Mouse (Mus musculus): ENCODE results near the gene Ptgfrn.

The Ptgfrn gene

DNA sequence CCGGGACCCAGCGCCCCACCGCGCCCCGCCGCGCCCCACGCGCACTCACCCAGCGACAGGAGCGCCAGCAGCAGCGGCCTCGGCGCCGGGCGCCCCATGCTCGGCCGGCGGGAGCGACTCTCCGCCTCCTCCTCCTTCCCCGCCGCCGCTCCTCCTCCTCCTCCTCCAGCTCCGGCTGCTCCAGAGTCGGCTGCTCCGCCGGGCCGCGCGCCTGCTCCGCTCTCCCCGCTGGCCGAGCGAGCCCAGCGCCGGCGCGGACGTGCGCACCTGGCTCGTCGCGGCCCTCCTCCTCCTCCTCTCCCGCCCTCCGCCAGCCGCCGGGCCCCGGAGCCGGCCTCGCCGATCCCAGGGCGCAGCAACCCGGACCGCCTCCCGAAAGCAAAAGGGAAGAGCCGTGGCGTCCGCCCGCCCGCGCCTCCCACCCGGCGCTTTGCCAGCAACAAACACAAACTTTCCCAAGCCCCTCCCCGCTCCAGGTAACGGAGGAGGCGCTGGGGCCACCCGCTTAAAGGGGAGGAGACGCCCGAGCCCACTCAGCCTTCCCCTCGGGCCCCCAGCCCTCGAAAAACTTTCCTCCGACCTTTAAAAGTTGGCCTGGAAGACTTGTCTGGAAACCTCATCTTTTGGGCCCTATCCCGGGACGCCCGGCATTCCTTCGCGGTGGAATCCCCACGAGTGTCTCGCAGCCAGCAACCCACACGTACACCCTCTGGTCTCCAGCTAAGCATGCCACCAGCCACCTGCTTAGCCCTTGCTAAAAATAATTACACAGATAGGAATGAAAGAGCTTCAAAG is at the start of gene Ptgfrn:
Gene Ptgfrn, minus strand, starts transcription at position 236 of the 795 bp plus-strand sequence.
- DNase-seq: peak; percentile 57

DNA sequence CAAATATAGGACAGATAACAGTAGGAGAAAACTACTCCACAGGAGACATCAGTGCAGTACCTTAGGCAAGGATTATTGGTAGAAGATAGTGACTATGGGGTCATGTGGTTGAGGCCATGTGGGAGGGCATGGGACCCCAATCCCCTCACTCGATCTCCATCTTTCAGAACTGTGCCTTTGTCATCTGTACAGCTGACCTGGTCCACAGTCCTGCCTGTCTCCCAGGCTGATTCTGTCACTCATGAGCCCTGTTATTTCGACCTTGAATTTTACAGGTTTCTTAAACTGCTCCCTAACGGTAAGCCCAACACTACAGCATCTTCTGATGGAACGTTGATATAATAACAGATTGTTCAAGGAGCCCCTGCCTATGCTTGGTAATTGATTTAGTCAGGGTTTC is 49.6 kb upstream of the Ptgfrn start:
- no peak for DNase-seq

DNA sequence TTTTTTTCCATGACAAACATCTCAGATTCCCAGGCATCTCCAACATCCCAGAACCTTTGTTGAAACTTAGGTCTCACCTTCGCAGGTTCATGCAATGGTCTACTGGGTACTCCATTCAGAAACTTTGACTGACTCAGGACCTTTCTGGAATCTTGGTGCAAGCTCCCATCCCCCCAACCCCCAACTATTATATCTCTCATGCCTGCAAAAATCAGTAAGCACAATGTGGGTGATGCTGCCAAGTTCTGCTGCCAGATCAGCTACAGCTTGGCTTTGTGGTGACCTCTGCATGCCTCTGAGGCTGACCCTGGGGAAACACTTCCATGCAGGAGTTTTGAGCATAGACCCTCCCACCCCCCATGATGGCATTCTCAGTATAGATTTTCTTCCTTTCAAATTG is 44.0 kb upstream of the Ptgfrn start:
- DNase-seq: no peak

DNA sequence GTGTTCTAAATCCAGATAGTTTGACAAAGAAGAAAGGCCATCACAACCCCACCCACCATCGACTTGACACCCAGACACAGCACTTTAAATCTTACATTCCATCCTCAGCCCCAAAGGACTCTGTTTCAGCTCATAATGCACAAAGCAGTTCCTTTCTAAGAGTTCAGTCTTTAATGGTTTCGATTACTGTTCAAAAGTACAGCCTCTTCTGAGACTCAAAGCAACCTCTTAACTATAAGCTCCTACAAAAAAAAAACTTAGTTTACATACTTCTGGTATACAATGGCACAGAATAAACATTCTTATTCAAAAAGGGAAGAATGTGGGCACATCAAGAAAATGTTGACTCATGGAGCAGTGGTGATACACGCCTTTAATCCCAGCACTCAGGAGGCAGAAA is 43.3 kb upstream of the Ptgfrn start:
- no peak for DNase-seq

DNA sequence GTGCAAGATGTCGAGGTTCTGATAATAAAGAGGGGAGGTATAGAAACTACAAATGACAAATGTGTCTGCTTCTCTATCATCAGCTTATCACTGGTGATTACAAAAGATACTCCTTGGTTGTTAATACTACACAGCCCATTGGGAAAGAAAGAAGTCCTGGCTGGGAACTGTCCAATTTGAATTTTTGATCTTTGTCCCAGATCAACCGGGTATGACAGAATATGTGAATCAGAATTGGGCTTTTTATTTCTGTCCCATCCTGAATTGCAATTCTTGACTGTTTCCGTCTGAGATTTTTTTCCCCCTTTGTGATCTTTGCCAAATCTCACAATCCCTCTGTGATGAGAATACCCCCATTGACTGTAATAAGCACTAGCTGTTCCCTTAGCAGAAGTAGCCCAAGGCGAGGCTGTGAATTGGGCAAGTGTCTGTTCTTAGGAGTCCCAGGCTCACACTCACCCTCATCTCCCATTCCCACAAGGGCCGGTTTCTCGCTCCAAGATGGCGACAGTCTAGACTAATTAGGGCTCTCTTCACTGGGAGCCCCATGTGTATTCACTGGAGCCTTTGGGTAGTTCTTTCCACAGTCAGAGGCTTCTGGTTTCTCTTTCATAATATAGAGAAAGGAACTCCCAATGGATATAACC is 36.2 kb upstream of the Ptgfrn start:
- DNase-seq: no peak

DNA sequence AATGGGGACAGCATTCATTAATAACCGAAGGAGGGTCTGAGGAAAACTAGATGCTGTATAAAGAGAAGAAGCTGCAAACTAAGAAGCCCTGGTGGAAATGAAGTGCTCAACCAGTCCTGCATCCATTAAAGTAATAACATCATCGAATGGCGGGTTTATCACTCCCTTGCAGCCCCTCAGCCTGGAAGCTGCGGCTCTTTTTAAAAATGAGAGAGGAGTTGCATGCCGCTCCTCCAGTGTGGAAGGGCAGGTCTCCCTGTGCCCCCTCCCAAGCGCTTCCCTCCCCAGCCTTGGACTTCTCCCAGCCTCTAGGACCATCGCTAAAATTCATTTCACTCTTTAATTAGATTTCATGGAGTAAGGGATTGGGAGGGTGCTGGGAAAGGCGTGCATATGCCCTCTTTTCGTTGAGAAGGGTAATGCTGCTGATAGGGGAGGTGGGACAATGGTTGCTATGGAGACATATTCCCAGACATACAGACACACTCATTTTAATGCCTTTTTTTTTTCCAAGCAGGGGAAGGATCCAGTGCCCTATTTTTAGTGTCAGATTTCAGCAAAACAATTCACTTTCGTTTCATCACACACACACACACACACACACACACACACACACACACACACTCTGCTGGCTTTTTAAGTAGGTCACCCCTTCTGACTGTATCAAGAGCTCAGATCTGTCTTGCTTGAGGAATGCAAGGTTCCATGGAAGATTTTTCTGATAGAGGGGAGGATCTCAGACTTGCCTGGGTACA is 35.4 kb upstream of the Ptgfrn start:
- peak; percentile 39 for DNase-seq

DNA sequence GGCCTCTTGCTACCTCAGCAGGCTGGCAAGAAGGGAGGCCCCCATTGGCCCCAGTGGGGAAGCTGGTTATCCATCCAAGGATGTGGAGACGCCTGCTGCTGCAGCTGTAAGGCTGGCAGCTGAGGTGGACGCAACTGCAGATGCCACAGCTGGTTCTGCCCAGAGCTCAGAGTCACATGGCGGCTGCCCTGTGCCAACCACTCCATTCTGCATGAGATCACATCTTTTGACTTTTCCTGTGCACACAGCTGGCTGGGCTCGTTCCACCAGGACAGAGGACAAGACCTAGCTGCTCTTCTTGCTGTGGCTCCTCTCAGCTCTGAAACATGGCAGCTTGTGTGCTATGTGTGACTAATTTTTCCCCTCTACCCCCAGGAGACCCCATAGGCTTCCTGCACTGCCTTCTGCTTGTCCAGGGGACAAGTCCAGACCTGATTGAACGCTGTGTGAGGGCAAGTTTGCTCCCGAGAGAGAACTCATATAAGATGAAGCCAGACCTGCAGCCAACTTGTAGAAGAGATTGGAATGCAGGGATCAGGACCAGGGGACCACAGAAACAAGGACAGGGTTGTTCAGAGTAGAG is 34.4 kb upstream of the Ptgfrn start:
- no peak for DNase-seq

DNA sequence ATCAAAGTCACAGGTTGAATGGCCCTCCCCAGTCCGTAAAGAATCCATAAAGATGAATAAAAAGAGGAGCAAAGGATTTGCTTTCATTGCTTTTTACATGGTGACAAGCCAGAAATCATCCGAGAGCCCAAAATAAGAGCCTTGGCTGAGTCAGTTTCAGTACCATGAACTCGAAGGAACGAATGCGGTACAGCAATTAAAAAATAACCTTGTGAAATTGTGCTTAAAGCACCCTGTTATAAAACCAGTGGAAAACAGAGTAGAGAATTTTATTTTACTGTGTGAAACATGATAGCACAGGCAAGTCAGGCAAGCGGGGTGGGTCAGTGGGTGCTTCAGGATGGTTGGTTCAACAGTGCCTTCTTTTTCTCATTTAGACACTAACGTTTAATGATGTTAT is 33.4 kb upstream of the Ptgfrn start:
- DNase-seq: no peak

DNA sequence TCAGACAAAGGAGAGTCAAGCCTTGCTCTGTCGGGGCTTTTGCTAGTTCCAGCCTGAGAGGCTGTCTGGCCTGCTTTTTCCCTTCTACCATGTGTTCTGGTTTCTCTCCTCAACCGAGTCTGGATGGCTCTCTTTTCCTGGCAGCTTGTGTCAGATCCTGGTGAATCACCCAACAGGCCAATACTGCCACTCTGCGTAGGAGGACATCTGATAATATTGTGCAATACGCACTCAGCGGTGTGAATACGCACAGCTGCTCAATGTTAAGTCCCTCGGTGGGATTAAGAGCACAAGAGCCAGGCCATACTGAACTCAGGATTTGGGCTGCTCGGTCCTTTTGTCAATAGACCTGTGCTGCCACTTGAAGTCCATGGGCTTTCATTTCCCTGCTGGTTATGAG is 31.8 kb upstream of the Ptgfrn start:
- DNase-seq: no peak

DNA sequence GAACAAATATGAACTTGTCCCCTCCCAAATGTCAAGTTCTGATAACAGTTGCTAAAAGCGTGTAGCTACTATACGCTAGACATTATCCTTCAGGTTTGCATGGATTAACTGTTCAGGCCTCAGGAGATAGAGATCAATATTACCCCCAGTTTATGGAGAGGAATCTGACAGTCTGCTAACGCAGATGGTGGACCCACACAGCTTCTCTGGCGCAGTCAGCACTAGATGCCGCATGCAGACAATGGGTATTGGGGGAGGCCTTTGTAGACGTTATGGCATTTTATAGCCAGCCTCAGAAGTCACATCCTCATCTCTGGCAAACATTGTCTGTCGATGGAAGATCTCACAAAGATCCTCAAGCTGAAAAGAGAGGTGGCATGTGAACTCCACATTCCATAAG is 29.9 kb upstream of the Ptgfrn start:
- no peak for DNase-seq

DNA sequence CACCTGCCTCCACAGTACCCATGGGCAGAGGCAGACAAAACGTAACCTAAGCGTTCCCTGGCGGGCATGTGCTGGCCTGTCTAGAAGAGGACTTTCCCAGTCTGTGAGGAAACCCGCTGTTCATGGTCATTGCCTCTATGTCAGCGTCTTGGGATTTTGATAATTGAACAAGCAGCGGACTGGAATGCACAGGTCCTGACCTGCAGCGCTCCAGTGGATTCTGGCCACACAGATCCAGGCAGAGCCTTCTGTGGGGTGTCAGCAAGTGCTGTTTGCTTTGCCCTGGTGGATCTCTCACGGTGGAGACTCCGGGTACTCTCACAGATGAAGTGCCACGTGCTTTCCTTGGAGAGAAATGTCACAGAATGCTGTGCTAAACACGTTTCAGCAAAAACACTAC is 26.4 kb upstream of the Ptgfrn start:
- DNase-seq: no peak

DNA sequence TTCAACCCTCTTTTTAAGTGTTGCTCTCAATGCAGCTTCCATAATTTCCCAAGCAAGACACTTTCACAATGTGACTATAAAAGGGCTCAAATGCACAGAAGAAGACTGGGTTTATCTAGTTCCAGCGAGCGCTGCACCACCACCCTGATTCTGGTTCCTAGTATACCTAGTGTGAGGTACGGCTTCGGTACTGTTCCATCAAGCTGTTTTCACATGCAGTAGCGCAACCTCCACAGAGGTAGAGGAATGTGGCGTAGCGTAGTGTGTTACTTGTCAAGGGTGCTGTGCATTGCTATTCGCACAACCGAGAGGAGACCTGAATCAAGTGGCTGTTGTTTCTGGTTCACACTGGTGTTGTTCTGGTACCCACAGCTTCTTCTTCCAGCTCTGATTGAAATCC is 24.8 kb upstream of the Ptgfrn start:
- no peak for DNase-seq

DNA sequence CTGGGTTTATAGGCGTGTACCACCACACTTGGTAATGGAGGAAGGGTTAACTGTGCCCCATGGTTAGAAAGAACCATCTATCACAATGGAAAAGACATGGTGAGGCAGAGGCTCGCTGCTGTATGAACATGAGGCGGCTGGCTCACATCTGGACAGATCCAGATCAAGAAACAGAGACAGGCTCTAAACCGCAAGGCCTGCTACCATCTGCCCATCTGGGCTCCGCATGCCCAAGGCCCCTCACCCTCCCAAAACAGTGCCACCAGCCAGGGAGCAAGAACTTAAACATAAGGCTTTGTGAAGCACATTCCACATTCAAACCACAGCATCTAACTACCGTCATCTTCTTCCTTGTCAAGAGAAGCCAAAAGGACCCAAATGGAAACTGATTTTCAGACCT is 22.9 kb upstream of the Ptgfrn start:
- no peak for DNase-seq

DNA sequence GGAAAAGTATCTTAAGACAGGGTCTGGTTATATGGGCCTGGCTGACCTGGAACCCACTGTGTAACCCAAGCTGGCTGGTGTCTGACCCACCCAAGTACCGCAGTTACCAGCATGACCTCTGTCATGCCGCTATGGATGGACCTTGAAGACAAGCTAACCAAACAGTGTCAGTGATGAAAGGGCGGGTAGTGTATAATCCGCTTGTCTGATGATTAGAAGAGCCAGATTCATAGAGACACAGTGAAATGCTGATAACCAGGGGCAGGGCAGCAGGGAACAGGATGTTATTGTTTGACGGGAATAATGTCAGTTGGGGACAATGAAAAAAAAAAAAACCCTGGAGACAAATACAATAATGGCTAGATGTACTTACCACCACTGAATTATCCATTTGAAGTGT is 21.7 kb upstream of the Ptgfrn start:
- no peak for DNase-seq

DNA sequence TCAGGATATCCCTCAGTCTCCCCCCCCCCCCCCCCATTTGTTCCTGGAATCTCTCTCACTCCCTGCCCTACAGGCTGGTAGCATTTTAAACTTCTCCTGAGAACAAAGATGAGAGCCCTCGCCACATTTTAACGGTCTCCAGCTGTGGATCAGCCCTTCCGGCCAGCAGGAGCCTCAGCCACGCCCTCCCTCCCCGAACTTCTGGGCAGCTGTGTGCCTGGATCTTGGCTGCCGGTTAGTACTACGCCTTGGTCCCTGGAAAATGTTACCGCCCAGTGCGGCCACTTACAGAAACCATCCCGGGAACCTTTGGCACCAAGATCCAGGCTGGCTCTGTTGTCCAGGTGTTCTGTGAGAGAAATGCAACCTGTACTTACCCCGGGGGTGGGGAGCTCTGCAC is 20.4 kb upstream of the Ptgfrn start:
- peak; percentile 38 for DNase-seq

DNA sequence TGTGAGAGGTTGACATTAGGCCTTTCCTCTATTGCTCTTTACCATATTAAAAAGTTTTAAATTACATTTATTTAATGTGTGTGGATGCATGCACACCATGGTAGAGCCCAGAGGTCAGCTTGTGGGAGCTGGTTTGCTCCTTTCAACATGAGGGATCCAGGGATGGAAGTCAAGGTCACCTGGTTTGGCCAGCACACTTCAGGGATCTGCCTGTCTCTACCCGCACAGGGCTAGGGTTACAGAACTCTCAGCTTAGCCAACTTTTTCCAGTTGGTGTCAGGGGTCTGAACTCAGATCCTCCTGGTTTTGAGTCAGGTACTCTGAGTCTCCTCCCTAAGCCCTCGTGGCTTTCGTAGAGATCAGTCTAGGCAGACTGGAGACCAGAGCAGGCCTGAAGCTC is 19.5 kb upstream of the Ptgfrn start:
- DNase-seq: no peak

DNA sequence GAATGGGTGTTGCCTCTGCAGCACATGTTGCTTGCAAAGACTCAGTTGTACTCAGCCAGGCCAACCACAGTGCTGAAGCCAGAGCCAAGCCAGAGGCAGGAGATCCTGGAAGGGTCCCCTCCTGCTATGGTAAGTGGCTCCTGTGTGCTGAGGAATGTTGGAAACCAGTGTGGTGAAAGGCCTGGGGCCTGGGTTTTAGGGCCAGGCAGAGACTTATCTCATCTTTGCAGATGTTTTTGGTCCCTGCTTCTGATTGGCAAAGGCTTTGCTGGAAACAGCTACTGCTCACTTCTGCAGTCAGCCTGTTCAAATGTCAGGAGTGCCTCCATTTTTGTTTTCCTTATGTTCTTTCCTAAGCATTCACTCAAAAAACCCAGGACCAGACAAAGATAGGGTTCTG is 19.0 kb upstream of the Ptgfrn start:
- no peak for DNase-seq

DNA sequence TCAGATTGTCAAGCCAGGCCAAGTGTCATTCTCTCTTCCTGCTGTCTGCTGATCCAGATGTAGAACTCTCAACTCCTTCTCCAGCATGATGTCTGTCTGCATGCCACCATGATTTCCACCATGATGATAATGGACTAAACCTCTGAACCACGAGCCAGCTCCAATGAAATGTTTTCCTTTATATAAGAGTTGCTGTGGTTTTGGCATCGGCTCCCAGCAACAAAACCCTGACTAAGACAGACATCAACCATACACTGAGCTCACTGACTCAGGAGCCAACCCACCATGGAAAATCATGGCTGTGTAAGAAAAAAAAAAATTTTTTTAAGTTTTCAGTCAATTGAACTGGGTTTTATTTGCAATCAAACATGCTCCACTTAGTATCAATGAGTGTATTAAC is 17.7 kb upstream of the Ptgfrn start:
- DNase-seq: no peak

DNA sequence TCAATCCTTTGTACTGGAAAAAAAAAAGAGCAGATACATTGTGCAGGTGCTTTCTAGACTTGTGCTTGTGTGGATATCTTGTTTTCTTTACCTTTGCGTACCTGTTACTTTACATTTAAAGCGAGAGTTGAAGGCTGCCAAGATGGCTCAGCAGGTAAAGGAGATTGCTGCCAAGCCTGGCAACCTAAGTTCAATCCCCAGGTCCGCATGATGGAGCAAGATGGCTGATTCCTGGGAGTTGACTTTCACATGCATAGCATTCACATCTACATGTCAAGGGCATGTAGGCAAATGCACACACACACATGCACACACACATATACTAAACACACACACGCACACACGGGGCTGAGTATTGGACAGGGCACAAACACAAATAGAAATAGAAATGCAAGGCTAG is 14.6 kb upstream of the Ptgfrn start:
- DNase-seq: no peak

DNA sequence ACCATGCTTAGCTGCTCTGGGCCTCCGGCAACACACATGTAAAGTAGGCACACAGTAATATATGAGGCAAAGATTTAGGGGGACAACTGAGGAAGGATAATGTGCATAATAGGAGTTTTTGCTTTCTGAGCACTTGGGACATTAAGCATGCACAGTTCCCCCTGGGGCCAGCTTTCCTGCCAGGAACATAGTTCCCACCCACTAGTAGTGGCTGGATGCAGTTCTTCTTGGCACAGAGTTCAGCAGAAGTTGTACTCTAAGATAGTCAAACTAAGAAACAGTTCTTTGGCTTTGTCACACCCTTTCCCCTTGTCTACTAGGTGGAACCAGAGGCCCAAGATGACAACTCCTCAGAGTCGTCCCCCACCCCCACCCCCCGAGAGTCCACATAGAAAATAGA is 12.4 kb upstream of the Ptgfrn start:
- DNase-seq: no peak

DNA sequence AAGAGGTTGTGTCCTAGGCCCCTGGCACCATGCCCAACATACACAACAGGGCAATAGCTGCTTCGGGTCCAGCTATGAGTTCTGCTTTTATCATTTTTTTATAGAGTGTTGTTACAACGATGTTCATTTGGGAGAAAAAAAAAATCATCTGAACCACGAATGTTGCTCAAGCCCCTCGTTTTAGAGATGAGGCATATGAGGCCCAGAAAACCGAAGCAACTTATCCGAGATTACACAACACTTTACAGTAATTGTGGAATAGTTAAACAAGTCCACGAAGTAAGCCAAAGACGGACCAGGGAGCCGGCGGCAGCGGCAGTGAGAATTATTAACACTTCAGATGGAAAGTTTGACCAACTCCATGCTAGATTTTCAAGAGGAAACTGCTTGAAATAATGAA is 7.7 kb upstream of the Ptgfrn start:
- no peak for DNase-seq

DNA sequence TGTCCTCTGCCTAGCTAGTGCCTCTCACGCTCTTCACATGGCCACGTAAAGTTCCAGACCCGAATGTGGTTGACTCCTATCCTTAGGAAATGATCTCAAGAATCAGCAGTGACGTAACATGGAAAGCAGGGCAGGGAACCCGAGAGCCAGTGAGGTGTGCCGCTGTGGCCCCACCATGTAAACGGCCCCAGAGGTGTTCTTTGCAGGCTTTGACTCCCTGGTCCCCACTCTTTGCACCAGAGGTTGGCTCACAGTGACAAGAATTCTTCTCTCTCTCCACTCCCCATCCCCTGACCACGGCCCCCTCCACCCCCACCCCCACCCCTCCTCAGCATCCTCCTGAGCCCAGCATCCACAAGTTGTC is 7.3 kb upstream of the Ptgfrn start:
- no peak for DNase-seq

DNA sequence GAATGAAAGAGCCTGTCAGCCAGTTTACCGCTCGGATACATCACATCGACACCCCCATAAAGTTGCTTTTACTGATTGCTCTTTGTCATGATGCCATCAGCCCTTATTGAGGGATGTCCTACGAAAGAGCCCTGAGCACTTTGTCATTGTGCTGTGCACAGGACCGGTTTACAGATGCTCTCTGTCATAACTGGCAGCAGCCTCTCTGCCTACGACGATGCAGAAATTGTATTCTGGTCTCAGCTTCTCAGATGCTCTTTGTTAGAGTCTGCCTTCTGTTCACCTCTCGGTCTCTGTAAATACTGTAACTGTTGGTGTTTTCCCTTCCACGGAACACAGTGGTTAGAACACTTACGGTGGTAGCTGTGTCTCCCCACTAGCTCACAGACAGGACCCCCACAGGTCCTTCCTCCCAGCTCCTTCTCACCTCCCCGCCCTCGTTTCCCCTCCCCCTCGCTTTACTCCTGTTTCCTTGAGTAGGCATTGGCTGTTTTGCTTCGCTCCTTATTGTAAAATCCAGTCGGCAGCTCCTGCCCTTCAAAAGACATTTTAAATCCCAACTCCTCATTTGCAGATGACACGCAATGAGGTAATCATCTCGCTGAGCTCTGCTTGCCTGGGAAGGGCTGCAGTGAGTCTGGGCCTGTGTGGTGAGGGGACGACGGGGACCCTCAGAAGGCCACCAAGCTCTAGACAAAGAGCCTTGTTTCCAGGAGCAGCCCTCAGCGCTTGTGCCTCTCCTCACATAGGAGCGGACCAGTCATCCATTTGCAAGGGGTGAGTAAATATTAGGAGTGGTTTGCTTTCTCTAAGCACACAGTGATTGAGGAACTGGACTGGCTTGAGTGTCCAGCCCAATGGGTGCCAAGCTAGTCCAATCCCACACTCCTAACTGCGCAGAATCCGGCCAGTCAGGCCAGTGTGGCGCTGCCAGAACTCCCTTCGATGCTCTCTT is 6.6 kb upstream of the Ptgfrn start:
- DNase-seq: no peak

Measured in thymus, postnatal 25 days (tissue).